Mouse (Mus musculus) embryonic fibroblast, embryonic 13.5 days (primary cell): ENCODE results near the gene Olfr1002. TPM values are rescaled to one million over a fixed set of nuclear protein-coding genes. Genes with fewer than 3 reads are reported as not detected.
"Not testable (repeated sequence)": the region's sequence is repeated elsewhere in the genome, so short reads cannot be mapped to it uniquely, and the experiment has no call there.

Experiments used
- H3K27ac ChIP-seq: 2 replicates; pipeline ENCODE4 v1.5.1; 2012; ENCODE audit warnings: low read length, control low read depth, inconsistent platforms; ENCODE audit not compliant: insufficient read depth
- H3K4me1 ChIP-seq: 2 replicates; pipeline ENCODE4 v1.6.1; 2011; ENCODE audit warnings: low read length; ENCODE audit not compliant: control insufficient read depth, insufficient read depth
- H3K4me3 ChIP-seq: 2 replicates; pipeline ENCODE4 v1.5.1; 2011; ENCODE audit warnings: mild to moderate bottlenecking, control low read depth, low read length; ENCODE audit not compliant: insufficient read depth
- CTCF ChIP-seq: IDR thresholded peaks from 2 replicates; pipeline ENCODE4 v1.5.1; 2011; ENCODE audit warnings: mild to moderate bottlenecking, control low read depth, low read length, moderate library complexity, borderline replicate concordance; ENCODE audit not compliant: insufficient read depth
- POLR2A ChIP-seq: IDR thresholded peaks from 2 replicates; pipeline ENCODE4 v1.6.1; 2011; ENCODE audit warnings: low read depth, mild to moderate bottlenecking, control low read depth, low read length, moderate library complexity
- polyA plus RNA-seq: library from polyadenylated mRNA; stranded (reverse); fragments of >200 nt; gene quantifications from 2 replicates; pipeline ENCODE4 v1.2.4, GENCODE M21; 2011; ENCODE audit warnings: low read depth; ENCODE audit not compliant: missing spikeins, insufficient read length

Olfr1002 gene
- not detected in 2 replicates for polyA plus RNA-seq

DNA sequence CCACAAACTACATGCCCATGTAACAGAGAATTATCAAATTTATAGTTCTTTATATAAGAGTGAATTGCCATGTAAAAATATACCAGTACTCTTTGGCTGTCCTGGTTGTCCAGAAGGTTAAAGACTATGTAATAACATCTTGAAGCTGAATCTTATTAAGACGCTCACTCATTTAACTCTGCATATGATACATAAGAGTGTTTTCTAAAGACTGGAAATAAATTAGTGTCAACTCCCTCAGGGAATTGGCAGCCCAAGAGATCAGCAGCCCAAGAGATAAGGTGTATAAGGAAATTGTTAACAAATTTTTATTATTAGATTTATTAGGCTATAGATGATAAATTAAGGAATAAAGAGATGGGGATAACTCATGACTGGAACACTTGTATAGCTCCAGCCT is at the start of gene Olfr1002:
Gene Olfr1002, minus strand, starts transcription at position 101 of the 400 bp plus-strand sequence.
- H3K4me3 ChIP-seq, result no peak within 1 kb of the TSS
- no peak within 1 kb of the TSS for H3K27ac ChIP-seq
- H3K4me1 ChIP-seq, result no peaks in the 10 kb centered on the region
- TF ChIP-seq CTCF, result no peak
- no peak for TF ChIP-seq POLR2A

GRCm38 (mm10) chr2:85689131-85689530 is 38.6 kb upstream of the Olfr1002 start, which contains the start of gene Olfr1008:
Gene Olfr1008 (plus strand): TSS chr2:85689431.
- TF ChIP-seq CTCF (no peak), POLR2A (no peak)
- no peaks in the 10 kb centered on the region for H3K4me1 ChIP-seq
- H3K27ac ChIP-seq, result no peak within 1 kb of the TSS
- no peak within 1 kb of the TSS for H3K4me3 ChIP-seq

DNA sequence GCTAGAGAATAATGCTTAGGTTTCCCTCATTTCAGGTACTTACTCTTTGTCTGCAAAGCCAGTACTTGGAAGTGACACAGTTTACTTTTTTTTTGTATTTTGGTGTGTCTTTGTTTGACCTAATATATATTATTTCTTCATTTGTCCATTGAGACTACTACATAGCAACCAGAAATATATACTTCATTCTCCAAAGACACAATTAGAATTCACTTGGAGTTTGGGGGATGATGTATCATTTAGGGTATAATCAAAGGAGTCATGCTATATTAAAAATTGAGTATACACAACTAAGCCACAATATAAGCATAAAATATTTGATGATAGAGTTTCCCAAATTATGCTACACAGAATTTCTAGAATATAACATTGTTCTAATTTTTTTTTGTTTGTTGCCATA is 28.2 kb upstream of the Olfr1002 start, which contains the start of gene Olfr1006:
Gene Olfr1006, minus strand, starts transcription at position 101 of the 400 bp plus-strand sequence.
- Histone ChIP-seq H3K27ac (no peak within 1 kb of the TSS), H3K4me3 (no peak within 1 kb of the TSS)
- TF ChIP-seq CTCF, result no peak
- no peak for TF ChIP-seq POLR2A

GRCm38 (mm10) chr2:85664355-85664754 is 13.9 kb upstream of the Olfr1002 start, which contains the start of gene Olfr154:
Gene Olfr154 (minus strand): TSS chr2:85664455.
- H3K27ac ChIP-seq, H3K4me1 ChIP-seq: not testable (repeated sequence)

More for the DNA sequence above, 28.2 kb upstream of the Olfr1002 start, which contains the start of gene Olfr1006:
- no peaks in the 10 kb centered on the region for H3K4me1 ChIP-seq

GRCm38 (mm10) chr2:85611803-85612202 is 38.7 kb downstream of the Olfr1002 start, which contains the start of gene Olfr1000:
Gene Olfr1000 (minus strand): TSS chr2:85611903.
- H3K4me3 ChIP-seq, result no peak within 1 kb of the TSS
- no peaks in the 10 kb centered on the region for H3K4me1 ChIP-seq
- no peak for TF ChIP-seq POLR2A
- TF ChIP-seq CTCF, result no peak
- H3K27ac ChIP-seq, result no peak within 1 kb of the TSS

More at GRCm38 (mm10) chr2:85664355-85664754, 13.9 kb upstream of the Olfr1002 start, which contains the start of gene Olfr154:
- H3K4me3 ChIP-seq, result not testable (repeated sequence)

Other genes starting within 250 kb of the Olfr1002 start
- not detected in 2 replicates for gene Olfr992, start 241.2 kb downstream of the Olfr1002 start, polyA plus RNA-seq
- gene Olfr993, start 235.8 kb downstream of the Olfr1002 start, polyA plus RNA-seq, result not detected in 2 replicates
- gene Olfr994, start 214.3 kb downstream of the Olfr1002 start, polyA plus RNA-seq, result not detected in 2 replicates
- not detected in 2 replicates for gene Olfr995, start 207.1 kb downstream of the Olfr1002 start, polyA plus RNA-seq
- not detected in 2 replicates for gene 4833423E24Rik, start 131.7 kb downstream of the Olfr1002 start, polyA plus RNA-seq
- not detected in 2 replicates for gene Olfr996, start 71.5 kb downstream of the Olfr1002 start, polyA plus RNA-seq
- gene Olfr998, start 61.8 kb downstream of the Olfr1002 start, polyA plus RNA-seq, result not detected in 2 replicates
- not detected in 2 replicates for gene Olfr1000, start 38.8 kb downstream of the Olfr1002 start, polyA plus RNA-seq
- not detected in 2 replicates for gene Olfr154, start 13.8 kb upstream of the Olfr1002 start, polyA plus RNA-seq
- not detected in 2 replicates for gene Olfr1006, start 28.1 kb upstream of the Olfr1002 start, polyA plus RNA-seq
- gene Olfr1008, start 38.7 kb upstream of the Olfr1002 start, polyA plus RNA-seq, result not detected in 2 replicates
- gene Olfr1009, start 64.7 kb upstream of the Olfr1002 start, polyA plus RNA-seq, result not detected in 2 replicates
- gene Olfr1012, start 112.1 kb upstream of the Olfr1002 start, polyA plus RNA-seq, result not detected in 2 replicates
- gene Olfr1013, start 116.4 kb upstream of the Olfr1002 start, polyA plus RNA-seq, result not detected in 2 replicates
- not detected in 2 replicates for gene Olfr1014, start 122.0 kb upstream of the Olfr1002 start, polyA plus RNA-seq
- gene Olfr1015, start 131.3 kb upstream of the Olfr1002 start, polyA plus RNA-seq, result not detected in 2 replicates
- not detected in 2 replicates for gene Olfr1016, start 151.8 kb upstream of the Olfr1002 start, polyA plus RNA-seq
- not detected in 2 replicates for gene Olfr1018, start 167.8 kb upstream of the Olfr1002 start, polyA plus RNA-seq
- gene Olfr1019, start 194.8 kb upstream of the Olfr1002 start, polyA plus RNA-seq, result not detected in 2 replicates
- not detected in 2 replicates for gene Olfr1020, start 196.3 kb upstream of the Olfr1002 start, polyA plus RNA-seq
- gene Olfr1022, start 217.9 kb upstream of the Olfr1002 start, polyA plus RNA-seq, result not detected in 2 replicates
- not detected in 2 replicates for gene Olfr1023, start 234.9 kb upstream of the Olfr1002 start, polyA plus RNA-seq